Mouse (Mus musculus): Measurements from ENCODE around the gene Cdhr2. TPM values are rescaled to one million over a fixed set of nuclear protein-coding genes. Genes with fewer than 3 reads are reported as not detected.

The Cdhr2 gene
- total RNA-seq, 1 experiment from 2014 or later: not detected

GRCm38 (mm10) chr13:54748190-54748589 is 46.9 kb downstream of the Cdhr2 start:
- no peak for ATAC-seq (ENCODE audit: extremely low read depth, insufficient number of reproducible peaks, low FRiP score, poor library complexity, severe bottlenecking)

DNA sequence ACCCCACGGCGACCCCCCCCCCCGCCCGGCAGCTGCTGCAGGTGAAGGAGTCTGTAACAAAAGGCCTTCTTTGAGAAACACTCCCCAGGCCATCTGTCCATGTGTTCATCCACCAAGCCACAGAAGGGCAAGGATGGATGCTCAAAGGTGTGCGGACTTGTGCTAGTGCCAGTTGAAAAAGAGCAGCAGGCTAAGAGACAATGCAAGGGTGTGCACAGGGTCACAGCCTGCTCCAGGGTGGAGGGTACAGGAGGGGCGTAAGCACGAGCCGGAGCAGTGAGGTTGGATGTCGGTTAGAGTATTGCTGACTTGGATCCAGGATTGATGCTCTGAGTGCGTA is 47.4 kb downstream of the Cdhr2 start:
- no peak for ATAC-seq (ENCODE audit: extremely low read depth, insufficient number of reproducible peaks, low FRiP score, poor library complexity, severe bottlenecking)

- no peak for ATAC-seq (ENCODE audit: extremely low read depth, insufficient number of reproducible peaks, low FRiP score, poor library complexity, severe bottlenecking)
These were observed 48.0 kb downstream of the Cdhr2 start for GRCm38 (mm10) chr13:54749061-54749863.

GRCm38 (mm10) chr13:54749864-54750411 is 48.7 kb downstream of the Cdhr2 start, which contains the start of gene Gprin1:
Gene Gprin1 (minus strand): TSS chr13:54749874.
- no peak for ATAC-seq (ENCODE audit: extremely low read depth, insufficient number of reproducible peaks, low FRiP score, poor library complexity, severe bottlenecking)

DNA sequence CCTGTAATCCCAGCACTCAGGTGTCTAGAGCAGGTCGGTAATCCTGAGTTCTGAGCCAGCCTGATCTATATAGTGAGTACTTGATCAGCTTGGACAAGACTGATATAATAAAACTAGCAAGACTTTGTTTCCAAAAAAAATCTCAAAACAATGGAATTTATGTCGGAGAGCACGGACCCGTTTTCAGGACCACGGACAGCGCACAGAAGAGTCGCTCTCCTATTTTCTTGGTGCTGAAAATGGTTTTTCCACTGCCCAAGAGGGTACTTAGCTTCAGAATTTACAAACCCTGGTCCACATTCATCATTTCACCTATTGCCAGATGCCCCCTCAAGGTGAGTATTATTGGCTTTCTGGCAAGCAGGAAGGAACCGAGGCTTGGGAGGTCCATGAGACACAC is 49.4 kb downstream of the Cdhr2 start:
- ATAC-seq (ENCODE audit: extremely low read depth, insufficient number of reproducible peaks, low FRiP score, poor library complexity, severe bottlenecking): no peak

DNA sequence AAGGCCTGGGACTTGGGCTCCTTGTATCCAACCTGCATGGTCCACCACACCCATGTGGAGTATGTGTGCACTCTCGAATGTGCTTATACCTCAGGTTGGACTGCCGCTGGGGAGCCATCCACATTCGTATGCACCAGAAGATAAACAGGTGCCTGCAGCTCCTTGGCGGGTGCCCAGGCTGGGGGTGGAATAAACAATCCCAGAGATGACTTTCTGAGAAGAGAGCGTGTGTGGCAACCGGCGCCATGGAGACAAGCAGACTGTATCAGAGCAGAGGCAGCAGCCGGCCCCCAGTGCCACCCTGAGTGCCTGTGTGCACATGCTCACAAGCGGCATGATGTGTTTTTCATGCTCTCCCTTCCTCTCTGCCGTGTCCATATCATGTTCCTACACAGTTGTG is 51.4 kb downstream of the Cdhr2 start:
- no peak for ATAC-seq (ENCODE audit: extremely low read depth, insufficient number of reproducible peaks, low FRiP score, poor library complexity, severe bottlenecking)

DNA sequence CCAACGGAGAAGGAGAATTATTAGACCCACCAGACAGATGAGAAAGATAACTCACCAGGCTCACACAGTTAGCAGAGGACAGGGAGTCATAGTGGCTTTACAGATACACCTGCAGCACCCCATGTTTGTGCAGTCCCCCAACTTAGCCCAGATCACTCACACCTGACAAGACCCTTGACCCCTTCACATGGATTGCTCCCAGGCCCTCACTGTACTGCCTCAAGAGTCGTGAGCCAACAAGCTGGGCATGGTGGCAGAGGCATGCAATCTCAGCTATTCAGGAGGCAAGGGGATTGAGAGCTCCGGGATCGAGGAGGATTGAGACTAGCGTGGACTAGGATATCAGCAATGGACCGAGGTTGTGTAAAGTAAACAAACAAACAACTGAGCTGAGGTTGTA is 52.5 kb downstream of the Cdhr2 start:
- ATAC-seq (ENCODE audit: extremely low read depth, insufficient number of reproducible peaks, low FRiP score, poor library complexity, severe bottlenecking): no peak

GRCm38 (mm10) chr13:54754169-54755080 is 53.2 kb downstream of the Cdhr2 start:
- ATAC-seq (ENCODE audit: extremely low read depth, insufficient number of reproducible peaks, low FRiP score, poor library complexity, severe bottlenecking): no peak

DNA sequence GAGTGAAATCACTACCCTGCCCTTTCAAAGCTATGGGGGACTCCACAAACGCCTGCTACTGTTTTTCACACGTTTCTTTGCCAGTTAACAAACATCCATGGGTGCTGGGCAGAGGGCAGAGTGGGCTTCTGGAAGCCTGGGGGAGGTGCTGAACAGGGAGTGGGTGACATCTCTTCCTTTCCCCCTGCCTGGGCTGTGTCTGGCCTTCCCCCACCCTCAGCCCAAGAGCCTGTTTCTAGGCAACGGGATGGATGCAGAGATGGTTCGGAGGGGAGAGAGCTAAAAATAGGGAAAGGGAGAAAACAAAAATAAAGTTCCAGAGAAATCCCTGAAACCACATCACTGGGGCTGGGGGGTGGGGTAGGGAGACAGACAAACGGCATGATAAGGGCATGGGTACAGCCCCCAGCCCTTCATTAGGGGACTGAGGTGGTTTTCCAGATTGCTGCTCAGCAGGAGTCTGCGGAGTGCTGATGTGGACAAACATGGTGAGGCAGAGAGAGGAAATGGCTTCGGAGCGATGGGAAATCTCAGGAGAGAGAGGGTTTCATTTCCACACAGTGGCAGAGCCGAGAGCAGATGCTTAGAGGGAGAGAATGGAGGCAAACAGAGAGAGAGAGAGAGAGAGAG is 54.1 kb downstream of the Cdhr2 start:
- no peak for ATAC-seq (ENCODE audit: extremely low read depth, insufficient number of reproducible peaks, low FRiP score, poor library complexity, severe bottlenecking)

GRCm38 (mm10) chr13:54756156-54756712 is 55.0 kb downstream of the Cdhr2 start:
- ATAC-seq (ENCODE audit: extremely low read depth, insufficient number of reproducible peaks, low FRiP score, poor library complexity, severe bottlenecking): no peak

GRCm38 (mm10) chr13:54757093-54757830 is 56.0 kb downstream of the Cdhr2 start:
- ATAC-seq (ENCODE audit: extremely low read depth, insufficient number of reproducible peaks, low FRiP score, poor library complexity, severe bottlenecking): no peak

DNA sequence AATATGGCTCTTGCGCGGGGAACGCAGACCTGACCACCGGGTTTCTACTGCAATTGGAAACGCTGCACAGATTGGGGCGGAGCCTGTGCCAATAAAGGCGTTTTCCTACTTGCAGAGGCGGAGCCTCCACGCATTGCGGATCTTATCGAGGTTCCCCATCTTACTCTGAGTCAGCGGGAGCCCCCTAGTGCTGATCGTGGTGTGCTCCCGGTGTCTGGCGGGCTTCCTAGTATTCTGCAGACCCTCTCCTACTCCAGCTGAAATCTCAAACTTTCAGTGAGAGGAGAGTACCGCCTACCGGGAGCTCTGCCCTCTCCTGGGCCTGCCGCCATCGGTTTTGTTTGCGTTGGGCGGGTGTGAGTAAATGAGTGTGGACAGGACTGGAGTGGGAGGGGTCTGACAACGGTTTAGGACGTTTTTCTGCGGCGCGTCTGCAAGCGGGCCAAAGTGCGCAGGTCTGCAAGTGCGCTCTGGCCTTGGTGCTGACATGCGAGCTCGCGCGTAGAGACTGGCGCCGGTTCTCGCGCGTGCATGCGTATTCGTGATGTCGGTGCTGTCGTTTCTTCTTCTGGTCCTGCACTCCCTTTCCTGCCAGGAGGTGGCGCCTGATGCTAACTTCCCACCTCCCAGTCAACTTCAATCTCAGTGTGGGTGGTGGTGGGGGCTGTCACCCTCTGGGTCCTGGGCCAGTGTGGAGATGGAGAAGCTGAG is 56.9 kb downstream of the Cdhr2 start:
- peak; percentile 39; the same call in 1 of the 2 replicates for ATAC-seq (ENCODE audit: extremely low read depth, insufficient number of reproducible peaks, low FRiP score, poor library complexity, severe bottlenecking)

GRCm38 (mm10) chr13:54758756-54759470 is 57.7 kb downstream of the Cdhr2 start:
- no peak for ATAC-seq (ENCODE audit: extremely low read depth, insufficient number of reproducible peaks, low FRiP score, poor library complexity, severe bottlenecking)

DNA sequence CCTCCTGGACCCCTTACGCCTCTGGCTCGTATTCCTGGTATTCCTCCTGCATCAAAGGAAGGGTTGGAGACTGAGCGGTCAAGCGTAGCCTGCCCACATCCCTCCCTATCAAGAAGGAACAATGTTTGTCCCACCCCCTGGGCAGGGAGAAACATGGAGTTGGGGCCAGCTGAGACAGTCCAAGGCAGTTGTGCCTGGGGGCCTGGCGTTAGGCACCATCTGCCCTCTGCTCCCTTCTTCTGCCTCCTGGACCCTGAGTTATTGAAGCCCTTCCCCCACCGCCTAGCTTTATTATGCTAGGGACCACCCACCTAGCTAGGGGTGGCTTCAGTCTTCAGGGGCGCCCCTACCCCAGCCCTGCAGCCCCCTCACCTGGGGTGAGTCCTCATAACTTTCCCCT is 58.2 kb downstream of the Cdhr2 start:
- ATAC-seq (ENCODE audit: extremely low read depth, insufficient number of reproducible peaks, low FRiP score, poor library complexity, severe bottlenecking): no peak

GRCm38 (mm10) chr13:54760164-54760795 is 59.0 kb downstream of the Cdhr2 start:
- ATAC-seq (ENCODE audit: extremely low read depth, insufficient number of reproducible peaks, low FRiP score, poor library complexity, severe bottlenecking): no peak

DNA sequence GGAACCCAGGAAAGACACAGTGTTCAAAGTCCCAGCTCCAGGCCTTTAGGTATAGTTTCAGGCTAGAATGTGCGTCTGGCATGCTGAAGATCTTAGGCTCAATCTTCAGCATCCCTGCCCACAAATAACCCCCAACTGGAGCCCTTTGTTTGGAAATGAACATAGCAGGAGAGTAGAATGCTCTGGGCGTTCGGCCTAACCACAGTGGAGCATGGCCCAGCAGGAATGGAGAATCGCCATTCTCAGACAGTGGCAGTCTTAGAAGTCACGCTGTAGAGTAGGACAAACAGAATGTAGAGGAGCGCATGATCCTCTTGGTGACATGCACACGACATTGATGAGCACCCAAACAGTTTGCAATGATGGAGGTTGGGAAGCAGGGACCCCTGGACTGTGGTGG is 59.6 kb downstream of the Cdhr2 start:
- ATAC-seq (ENCODE audit: extremely low read depth, insufficient number of reproducible peaks, low FRiP score, poor library complexity, severe bottlenecking): no peak
